Comparison of ENCODE assay signal across 10 mouse cellular contexts in the genomic region with DNA sequence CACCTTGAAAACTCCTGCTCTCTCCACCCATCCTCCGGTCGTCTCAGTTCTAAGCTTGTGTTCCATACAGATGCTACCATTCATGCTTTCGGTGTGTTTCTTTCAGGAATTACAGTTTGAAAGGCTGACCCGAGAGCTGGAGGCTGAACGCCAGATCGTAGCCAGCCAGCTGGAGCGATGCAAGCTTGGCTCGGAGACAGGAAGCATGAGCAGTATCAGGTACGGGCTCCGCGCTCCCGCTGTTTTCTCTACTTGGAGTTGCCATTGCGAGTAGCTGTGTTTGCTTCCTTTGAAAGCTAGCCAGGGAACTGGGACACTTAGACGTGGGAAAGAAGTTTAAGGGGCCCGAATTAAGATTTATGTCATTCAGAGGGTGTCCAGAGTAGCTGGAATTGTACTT.
DNase-seq lines count a peak whose midpoint lies in the region; ATAC-seq lines count a peak whose summit lies in the region.
"Had no signal": no experiment of that assay in that cellular context is flagged by ENCODE, and none has a peak within 500 bp of the region (broad histone marks: within the 10 kb centered on the region; RNA-seq: fewer than 3 reads in every experiment).

No protein-coding gene starts in this region.

- no peaks in the 10 kb centered on the region for H3K27me3 ChIP-seq in heart, embryonic 12.5 days (replicated peaks)
- H3K27me3 ChIP-seq: embryonic facial prominence, embryonic 13.5 days had no signal

- intact Hi-C loops in heart, postnatal 14 days (cut with DNase I): no loop called here

- H3K4me2 ChIP-seq in heart, embryonic 12.5 days: no peak overlapping the region
- H3K4me2 ChIP-seq: embryonic facial prominence, embryonic 13.5 days had no signal

- H3K27ac ChIP-seq in heart, embryonic 12.5 days (ENCODE audit: poor library complexity, severe bottlenecking): no peak overlapping the region
- H3K27ac ChIP-seq: embryonic facial prominence, embryonic 13.5 days had no signal

- no peak for ATAC-seq in heart, embryonic 12.5 days (ENCODE audit: insufficient number of reproducible peaks, low FRiP score)

- H3K4me3 ChIP-seq in heart, embryonic 12.5 days: no peak overlapping the region
- H3K4me3 ChIP-seq: embryonic facial prominence, embryonic 13.5 days had no signal

- no peaks in the 10 kb centered on the region for H3K9me3 ChIP-seq in heart, embryonic 12.5 days (replicated peaks)
- H3K9me3 ChIP-seq: embryonic facial prominence, embryonic 13.5 days had no signal

- H3K36me3 ChIP-seq in heart, embryonic 12.5 days: no peaks in the 10 kb centered on the region
- H3K36me3 ChIP-seq: embryonic facial prominence, embryonic 13.5 days; G1E had no signal

- H3K4me1 ChIP-seq in heart, embryonic 12.5 days (replicated peaks): no peaks in the 10 kb centered on the region
- H3K4me1 ChIP-seq: embryonic facial prominence, embryonic 13.5 days had no signal

- WGBS in heart, embryonic 12.5 days: 70% methylated on average over 15 of the region's 15 CpGs

- DNase-seq in heart, postnatal 14 days: peak; percentile 25 to 34
- DNase-seq in urinary bladder, postnatal 14 days (ENCODE audit: low spot score): peak; percentile 31
- no peak for DNase-seq in urinary bladder, adult 2 months (ENCODE audit: low spot score)
- DNase-seq in layer of hippocampus, postnatal 10 days (ENCODE audit: low spot score in 2 of 2): peak; percentile 59 to 75
- no peak for DNase-seq in embryo, embryonic 10 days (ENCODE audit: low spot score)
- no peak for DNase-seq in thymus, postnatal 14 days
- DNase-seq in spleen, postnatal 36 days (ENCODE audit: low spot score in 2 of 2): no peak

- H3K9ac ChIP-seq in heart, embryonic 12.5 days: no peak overlapping the region
- H3K9ac ChIP-seq: embryonic facial prominence, embryonic 13.5 days had no signal

Comparison
In these comparisons a context has a peak if more than half of its experiments do, and no peak if none do; other contexts are left out.
1. DNase-seq: peak in heart, postnatal 14 days (2 of 2), urinary bladder, postnatal 14 days (single experiment) and layer of hippocampus, postnatal 10 days (2 of 2); none in urinary bladder, adult 2 months (single experiment), embryo, embryonic 10 days (single experiment), thymus, postnatal 14 days (single experiment) and spleen, postnatal 36 days (0 of 2).